Mouse (Mus musculus): ENCODE results near the gene Kazn.

The Kazn gene

GRCm38 (mm10) chr4:142164386-142164785, 74.8 kb downstream of the Kazn start:
- DNase-seq (ENCODE audit: low spot score): no peak

GRCm38 (mm10) chr4:142163862-142164261, 75.3 kb downstream of the Kazn start:
- no peak for DNase-seq (ENCODE audit: low spot score)

GRCm38 (mm10) chr4:142162729-142163128, 76.5 kb downstream of the Kazn start:
- no peak for DNase-seq (ENCODE audit: low spot score)

- DNase-seq (ENCODE audit: low spot score): no peak
Observed at GRCm38 (mm10) chr4:142162102-142162501, 77.1 kb downstream of the Kazn start.

- DNase-seq (ENCODE audit: low spot score): no peak
Observed at GRCm38 (mm10) chr4:142160041-142160440, 79.2 kb downstream of the Kazn start.

GRCm38 (mm10) chr4:142156506-142156905, 82.7 kb downstream of the Kazn start:
- DNase-seq (ENCODE audit: low spot score): no peak

GRCm38 (mm10) chr4:142154246-142154645, 85.0 kb downstream of the Kazn start:
- DNase-seq (ENCODE audit: low spot score): no peak

- DNase-seq (ENCODE audit: low spot score): peak; percentile 94
Observed at GRCm38 (mm10) chr4:142153526-142153925, 85.7 kb downstream of the Kazn start.

GRCm38 (mm10) chr4:142152733-142153422, 86.3 kb downstream of the Kazn start:
- DNase-seq (ENCODE audit: low spot score): no peak

- DNase-seq (ENCODE audit: low spot score): no peak
Observed at GRCm38 (mm10) chr4:142150086-142150485, 89.1 kb downstream of the Kazn start.

- DNase-seq (ENCODE audit: low spot score): no peak
Observed at GRCm38 (mm10) chr4:142149202-142149601, 90.0 kb downstream of the Kazn start.

GRCm38 (mm10) chr4:142147671-142148070, 91.5 kb downstream of the Kazn start:
- no peak for DNase-seq (ENCODE audit: low spot score)

GRCm38 (mm10) chr4:142144096-142144495, 95.1 kb downstream of the Kazn start:
- peak; percentile 46 for DNase-seq (ENCODE audit: low spot score)

GRCm38 (mm10) chr4:142143290-142143689, 95.9 kb downstream of the Kazn start:
- DNase-seq (ENCODE audit: low spot score): no peak

- DNase-seq (ENCODE audit: low spot score): no peak
Observed at GRCm38 (mm10) chr4:142139729-142140128, 99.5 kb downstream of the Kazn start.

GRCm38 (mm10) chr4:142138356-142139099, 100.7 kb downstream of the Kazn start:
- peak; percentile 73 for DNase-seq (ENCODE audit: low spot score)

GRCm38 (mm10) chr4:142136766-142137503, 102.3 kb downstream of the Kazn start:
- DNase-seq (ENCODE audit: low spot score): no peak

GRCm38 (mm10) chr4:142135515-142135914, 103.7 kb downstream of the Kazn start:
- DNase-seq (ENCODE audit: low spot score): no peak

GRCm38 (mm10) chr4:142130162-142130561, 109.0 kb downstream of the Kazn start:
- DNase-seq (ENCODE audit: low spot score): no peak

- no peak for DNase-seq (ENCODE audit: low spot score)
Observed at GRCm38 (mm10) chr4:142127275-142127788, 111.9 kb downstream of the Kazn start.

- no peak for DNase-seq (ENCODE audit: low spot score)
Observed at GRCm38 (mm10) chr4:142126641-142127274, 112.4 kb downstream of the Kazn start.

GRCm38 (mm10) chr4:142121164-142121563, 118.0 kb downstream of the Kazn start:
- no peak for DNase-seq (ENCODE audit: low spot score)

Data from retina, embryonic 14.5 days (tissue).